Mouse (Mus musculus): Measurements from ENCODE around the gene Ar.
A peak's percentile ranks its signal among the peaks of the same experiment; 100 is the strongest.

Ar gene

DNA sequence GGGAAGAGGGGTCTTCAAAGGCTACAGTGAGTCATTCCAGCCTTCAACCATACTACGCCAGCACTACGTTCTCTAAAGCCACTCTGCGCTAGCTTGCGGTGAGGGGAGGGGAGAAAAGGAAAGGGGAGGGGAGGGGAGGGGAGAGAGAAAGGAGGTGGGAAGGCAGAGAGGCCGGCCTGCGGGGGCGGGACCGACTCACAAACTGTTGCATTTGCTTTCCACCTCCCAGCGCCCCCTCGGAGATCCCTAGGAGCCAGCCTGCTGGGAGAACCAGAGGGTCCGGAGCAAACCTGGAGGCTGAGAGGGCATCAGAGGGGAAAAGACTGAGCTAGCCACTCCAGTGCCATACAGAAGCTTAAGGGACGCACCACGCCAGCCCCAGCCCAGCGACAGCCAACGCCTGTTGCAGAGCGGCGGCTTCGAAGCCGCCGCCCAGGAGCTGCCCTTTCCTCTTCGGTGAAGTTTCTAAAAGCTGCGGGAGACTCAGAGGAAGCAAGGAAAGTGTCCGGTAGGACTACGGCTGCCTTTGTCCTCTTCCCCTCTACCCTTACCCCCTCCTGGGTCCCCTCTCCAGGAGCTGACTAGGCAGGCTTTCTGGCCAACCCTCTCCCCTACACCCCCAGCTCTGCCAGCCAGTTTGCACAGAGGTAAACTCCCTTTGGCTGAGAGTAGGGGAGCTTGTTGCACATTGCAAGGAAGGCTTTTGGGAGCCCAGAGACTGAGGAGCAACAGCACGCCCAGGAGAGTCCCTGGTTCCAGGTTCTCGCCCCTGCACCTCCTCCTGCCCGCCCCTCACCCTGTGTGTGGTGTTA lies at the start of gene Ar:
TSS of gene Ar (plus strand) at position 239 of the 812 bp plus-strand sequence.
- peak; percentile 12 for DNase-seq

DNA sequence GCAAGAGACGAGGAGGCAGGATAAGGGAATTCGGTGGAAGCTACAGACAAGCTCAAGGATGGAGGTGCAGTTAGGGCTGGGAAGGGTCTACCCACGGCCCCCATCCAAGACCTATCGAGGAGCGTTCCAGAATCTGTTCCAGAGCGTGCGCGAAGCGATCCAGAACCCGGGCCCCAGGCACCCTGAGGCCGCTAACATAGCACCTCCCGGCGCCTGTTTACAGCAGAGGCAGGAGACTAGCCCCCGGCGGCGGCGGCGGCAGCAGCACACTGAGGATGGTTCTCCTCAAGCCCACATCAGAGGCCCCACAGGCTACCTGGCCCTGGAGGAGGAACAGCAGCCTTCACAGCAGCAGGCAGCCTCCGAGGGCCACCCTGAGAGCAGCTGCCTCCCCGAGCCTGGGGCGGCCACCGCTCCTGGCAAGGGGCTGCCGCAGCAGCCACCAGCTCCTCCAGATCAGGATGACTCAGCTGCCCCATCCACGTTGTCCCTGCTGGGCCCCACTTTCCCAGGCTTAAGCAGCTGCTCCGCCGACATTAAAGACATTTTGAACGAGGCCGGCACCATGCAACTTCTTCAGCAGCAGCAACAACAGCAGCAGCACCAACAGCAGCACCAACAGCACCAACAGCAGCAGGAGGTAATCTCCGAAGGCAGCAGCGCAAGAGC lies 1.3 kb downstream of the Ar start:
- peak; percentile 0 for DNase-seq

DNA sequence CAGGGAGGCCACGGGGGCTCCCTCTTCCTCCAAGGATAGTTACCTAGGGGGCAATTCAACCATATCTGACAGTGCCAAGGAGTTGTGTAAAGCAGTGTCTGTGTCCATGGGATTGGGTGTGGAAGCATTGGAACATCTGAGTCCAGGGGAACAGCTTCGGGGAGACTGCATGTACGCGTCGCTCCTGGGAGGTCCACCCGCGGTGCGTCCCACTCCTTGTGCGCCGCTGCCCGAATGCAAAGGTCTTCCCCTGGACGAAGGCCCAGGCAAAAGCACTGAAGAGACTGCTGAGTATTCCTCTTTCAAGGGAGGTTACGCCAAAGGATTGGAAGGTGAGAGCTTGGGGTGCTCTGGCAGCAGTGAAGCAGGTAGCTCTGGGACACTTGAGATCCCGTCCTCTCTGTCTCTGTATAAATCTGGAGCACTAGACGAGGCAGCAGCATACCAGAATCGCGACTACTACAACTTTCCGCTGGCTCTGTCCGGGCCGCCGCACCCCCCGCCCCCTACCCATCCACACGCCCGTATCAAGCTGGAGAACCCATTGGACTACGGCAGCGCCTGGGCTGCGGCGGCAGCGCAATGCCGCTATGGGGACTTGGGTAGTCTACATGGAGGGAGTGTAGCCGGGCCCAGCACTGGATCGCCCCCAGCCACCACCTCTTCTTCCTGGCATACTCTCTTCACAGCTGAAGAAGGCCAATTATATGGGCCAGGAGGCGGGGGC lies 2.0 kb downstream of the Ar start:
- DNase-seq: no peak

DNA sequence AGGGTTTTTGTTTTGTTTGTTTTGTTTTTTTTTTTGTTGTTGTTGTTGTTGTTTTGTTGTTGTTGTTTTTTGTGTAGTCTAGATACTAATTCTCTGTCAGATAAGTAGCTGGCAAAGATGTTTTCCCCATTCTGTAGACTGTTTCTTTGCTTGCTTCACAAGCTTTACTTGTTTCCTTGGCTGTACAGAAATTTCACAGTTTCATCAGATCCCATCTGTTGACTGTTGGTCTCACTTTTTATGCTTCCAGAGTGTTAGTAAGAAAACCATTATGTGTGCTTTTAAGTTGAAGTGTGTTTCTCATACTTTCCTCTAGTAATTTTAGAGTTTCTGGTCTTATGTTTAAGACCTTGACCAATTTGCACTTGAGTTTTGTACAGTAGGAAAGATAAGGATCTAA lies 41.2 kb downstream of the Ar start:
- no peak for DNase-seq

DNA sequence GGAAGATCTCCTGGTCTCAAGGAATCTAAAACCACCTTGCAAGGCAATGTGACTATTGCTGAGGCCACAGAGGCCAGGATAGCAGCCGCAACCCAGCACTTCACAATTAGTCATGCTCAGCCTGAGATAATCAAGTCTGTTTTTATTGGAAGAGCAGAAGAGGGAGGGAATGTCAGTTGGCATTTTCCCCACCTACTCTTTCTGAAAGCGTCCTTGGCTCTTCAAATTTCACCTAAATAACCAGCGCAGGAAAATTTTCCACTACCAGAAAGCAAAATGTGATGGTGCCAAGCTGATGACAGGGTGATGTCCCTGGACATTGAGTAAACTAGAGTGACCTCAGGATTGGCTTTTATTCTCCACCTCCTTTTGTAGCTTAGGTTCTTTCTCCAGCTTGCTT lies 57.2 kb downstream of the Ar start:
- no peak for DNase-seq

DNA sequence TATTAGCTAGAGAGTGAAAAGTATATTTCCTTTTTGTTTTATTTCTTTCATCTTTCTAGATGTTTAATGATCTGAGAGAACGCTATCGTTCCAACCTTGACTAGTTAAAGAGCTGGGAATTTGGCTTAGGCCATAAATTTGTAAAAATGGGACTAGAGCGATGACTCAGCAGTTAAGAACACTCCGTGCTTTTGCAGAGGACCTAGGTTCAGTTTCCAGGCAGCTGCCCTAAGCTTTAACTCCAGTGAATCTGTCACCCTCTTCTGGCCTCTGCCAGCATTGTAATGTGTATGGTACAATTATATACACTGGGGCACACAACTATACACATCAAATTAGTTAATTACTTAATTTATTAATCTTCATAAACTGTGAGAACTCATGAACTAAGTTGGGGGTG lies 58.6 kb downstream of the Ar start:
- DNase-seq: no peak

DNA sequence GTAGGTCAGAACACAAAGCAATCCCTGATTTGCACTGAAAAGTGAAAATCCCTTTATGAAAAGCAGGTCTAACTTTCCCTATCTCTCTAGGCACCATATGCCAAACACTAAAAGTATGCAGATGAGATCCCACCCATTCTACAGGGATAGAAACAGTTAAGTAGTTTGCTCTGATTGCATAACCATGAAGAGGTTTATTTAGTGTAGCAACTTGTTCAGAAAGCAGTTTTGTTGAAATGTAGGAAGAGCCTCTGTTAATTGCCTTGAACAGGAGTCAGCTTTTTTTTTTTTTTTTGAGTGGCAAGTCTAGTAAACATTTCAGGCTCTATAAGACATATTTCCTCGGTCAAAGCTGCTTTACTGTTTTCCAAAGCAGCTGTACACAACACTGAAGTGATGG lies 67.5 kb downstream of the Ar start:
- no peak for DNase-seq

DNA sequence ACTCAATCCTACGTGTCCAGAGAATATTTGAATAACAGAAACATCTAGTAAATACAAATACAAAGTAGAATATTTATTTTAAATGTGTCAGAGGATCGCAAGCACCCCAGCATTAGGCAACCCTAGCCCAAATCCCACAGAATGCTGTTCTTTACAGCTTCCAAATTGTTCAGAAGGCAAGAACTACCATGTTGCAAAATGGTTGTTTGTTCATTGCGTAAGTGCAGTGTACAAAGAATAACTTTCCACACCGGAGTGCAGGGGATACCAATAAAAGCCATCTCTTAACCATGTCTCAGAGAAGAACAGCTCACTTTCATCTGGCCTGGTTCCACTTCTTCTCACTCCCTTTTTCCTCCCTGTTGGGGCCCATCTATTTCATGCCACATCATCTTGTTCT lies 90.4 kb downstream of the Ar start:
- DNase-seq: no peak

DNA sequence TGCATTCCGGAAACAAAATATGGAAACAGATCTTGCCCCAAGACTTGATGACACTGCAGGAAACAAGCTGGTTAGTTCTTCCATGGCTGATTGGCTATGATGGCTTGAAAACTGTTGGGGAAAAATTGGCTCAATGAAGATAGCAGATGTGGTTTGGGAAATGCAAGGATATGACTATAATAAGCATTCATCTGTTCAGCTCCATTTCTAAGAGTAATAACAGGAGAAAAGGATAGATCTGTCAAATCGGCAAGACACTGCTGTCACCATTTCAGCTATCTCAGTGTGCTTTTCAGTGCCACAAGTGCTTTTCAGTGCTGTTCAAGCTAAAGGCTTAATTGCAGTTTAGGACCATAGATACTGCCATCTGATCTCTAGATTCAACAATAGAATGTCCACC lies 96.5 kb downstream of the Ar start:
- no peak for DNase-seq

DNA sequence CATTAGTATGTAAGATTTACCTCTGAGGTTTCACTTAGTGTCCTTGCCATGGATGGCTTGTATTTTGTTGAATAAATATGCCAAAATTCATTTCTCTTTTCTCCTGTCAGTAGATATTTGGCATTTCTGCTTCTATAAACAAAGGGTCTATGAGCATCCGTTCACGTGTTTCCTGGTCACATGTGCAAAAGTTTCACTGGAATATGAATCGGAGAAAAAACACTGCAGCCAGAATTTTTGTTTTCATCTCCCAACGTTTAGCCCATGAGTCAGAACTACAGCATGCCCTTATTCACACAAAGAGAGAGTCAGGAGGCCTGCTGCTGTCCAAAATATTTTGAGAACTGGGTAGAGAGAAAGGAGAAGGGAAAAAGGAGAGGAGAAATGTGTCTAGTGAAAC lies 99.8 kb downstream of the Ar start:
- no peak for DNase-seq

DNA sequence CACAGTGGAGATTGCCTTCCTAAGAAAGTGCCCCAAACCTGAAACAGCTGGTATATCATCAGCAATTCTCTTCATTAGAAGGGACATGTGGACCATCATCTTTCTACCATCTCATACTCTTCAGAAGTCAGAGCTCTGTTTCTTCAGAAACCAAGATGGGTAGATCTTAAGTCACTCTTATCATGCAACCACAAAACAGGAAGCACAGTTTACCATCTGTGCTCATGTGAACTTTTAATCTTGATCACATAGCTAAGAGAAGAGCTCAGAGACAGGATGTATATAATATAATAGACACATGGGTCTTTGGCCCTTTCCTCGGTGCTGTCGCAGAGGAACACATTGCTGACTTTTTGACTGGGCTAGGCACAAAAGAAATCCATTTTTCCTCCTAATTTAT lies 111.1 kb downstream of the Ar start:
- DNase-seq: peak; percentile 2

DNA sequence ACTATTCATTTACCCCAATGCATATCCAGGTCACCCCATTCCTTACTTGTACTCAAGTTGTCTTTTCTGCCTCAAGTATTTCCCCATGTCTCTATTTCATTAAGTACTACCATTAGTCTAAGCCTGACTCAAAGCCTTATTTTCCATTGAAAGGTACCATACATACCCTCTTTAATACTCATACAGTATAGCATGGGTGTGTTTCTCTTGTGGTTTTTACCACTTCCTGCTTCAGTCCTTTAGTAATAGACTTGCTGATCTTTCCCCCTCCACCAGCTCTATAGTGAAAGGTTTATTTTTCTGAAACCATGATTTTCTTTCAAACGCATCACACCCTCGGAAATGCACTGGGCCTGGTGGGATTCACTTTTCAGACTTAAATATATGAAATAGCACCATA lies 117.2 kb downstream of the Ar start:
- no peak for DNase-seq

DNA sequence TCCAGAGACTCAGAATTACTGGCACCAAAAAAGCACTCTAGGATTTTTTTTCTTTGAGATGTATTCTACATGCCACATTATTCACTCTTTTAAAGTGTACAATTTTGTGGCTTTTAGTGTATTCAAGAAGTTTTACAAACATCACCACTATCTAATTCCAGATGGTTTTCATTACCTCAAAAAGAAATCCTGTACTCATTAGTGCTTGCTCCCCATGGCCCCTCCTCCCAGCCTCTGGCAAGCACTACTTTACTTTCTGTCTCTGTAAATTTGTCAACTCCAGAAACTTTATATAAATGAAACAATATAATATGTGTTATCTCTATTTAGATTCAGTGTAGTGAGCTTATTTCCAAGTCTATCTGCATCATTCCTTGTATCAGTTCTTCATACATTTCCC lies 122.8 kb downstream of the Ar start:
- no peak for DNase-seq

DNA sequence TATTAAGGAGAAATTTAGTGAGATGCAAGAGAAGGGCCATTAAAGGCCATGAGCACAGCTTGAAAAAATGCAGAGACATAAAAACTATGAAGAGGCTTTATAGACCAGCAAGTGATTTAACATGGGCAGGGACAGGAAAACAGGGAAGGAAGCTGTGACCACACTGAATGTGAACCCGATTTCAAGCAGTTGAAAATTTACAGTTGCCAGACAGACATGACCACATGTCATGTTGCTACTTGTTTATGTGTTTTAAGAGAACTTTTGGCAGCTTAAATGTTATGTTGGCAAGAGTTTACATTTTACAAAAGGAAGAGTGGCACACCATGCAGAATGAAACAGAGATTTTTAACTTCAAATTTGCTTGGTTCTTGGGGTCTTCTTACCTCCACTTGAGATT lies 143.2 kb downstream of the Ar start:
- no peak for DNase-seq

DNA sequence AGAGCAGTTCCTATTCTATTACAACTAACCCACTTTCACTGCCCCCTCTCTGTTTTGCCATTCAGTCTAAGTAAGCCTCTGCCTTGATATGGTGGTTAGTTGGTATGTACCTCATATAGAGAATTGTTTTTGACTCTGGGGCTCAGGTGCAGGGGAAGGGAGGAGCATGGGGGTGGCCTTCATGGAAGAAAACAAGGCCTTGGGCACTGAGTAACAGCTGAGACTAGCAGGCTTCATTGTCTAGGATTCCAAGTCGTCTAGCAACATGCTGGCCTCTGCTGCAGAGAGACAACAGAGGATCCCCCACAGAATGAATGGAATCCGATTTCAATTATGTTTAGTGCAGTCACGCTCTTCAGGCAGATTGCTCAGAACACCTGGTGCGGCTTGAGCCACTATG lies 152.1 kb downstream of the Ar start:
- no peak for DNase-seq

DNA sequence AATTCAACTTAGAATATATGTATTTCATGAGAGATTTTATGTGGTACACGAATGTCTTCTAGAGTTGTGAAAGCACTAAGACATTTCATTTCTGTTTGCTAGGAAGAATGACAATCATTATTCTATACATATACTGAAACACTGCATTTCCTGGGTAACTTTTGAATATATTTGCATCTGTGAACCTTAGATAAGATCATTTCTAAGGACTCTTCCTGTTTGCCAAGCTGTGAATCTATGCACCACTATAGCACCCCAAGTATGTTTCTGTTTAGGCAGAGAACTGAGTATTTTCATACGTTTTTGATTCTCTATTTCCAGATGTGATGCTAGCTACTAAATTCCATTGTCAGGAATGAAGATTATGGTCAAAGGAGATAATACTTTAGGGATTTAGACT lies 153.4 kb downstream of the Ar start:
- no peak for DNase-seq

DNA sequence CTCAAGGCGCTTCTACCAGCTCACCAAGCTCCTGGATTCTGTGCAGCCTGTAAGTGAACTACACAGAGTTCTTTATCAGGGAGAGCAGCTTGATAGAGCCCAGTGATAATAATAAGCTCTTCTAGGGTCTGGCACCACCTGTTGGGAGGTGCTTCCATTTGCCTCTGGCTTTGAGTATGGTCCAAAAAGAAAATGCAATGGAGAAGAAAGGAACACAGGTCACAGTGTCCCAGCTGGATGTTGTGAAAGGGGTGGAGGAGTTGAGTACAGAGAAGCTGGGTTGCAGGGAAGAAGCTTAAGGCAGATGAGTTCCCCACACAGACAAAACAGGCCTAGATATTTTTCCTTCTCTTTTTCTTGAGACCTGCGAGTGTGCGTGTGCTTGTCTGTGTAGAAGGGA lies 167.4 kb downstream of the Ar start:
- DNase-seq: no peak

DNA sequence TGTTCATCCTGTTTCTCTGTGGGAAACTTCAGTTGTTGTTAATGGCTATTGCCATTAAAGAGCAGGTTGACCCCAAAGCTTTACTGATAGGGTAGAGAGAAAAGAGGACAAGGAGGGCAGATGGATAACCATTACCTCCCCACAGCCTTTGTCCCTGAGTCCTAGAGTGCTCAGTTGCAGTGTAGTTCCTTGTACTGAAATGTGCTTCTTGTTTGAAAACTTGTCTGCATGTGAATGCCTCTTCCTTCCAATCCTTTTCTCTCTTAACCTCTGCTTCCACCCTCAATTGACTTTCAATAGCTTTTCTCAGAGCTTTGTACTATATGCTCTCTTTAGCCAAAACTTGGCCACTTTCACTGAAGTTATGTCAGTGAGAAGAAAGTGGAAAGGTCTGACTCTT lies 168.9 kb downstream of the Ar start:
- no peak for DNase-seq

DNA sequence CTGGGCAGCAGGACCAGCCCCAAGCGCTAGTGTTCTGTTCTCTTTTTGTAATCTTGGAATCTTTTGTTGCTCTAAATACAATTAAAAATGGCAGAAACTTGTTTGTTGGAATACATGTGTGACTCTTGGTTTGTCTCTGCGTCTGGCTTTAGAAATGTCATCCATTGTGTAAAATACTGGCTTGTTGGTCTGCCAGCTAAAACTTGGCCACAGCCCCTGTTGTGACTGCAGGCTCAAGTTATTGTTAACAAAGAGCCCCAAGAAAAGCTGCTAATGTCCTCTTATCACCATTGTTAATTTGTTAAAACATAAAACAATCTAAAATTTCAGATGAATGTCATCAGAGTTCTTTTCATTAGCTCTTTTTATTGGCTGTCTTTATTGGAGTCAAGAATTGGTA lies 174.5 kb downstream of the Ar start:
- no peak for DNase-seq

DNA sequence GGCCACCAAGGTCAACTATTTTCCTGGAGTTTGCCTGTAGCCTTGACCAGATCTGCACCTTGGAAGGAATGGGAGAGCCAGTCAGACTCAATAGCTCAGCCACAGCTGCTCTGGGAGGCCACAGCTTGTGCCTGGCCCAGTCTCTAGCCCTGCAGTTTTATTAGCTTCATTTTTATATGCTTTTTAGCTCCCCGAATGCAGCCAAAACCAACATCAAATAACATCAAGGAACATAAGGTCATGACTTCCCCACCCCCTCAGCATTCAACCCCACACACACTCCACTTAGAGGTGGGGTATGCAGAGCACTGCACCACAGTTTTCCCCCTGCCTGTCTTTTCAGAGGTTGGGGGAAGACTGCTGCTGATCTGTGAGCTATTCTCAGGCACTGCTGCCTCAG lies 198.9 kb downstream of the Ar start:
- no peak for DNase-seq

DNA sequence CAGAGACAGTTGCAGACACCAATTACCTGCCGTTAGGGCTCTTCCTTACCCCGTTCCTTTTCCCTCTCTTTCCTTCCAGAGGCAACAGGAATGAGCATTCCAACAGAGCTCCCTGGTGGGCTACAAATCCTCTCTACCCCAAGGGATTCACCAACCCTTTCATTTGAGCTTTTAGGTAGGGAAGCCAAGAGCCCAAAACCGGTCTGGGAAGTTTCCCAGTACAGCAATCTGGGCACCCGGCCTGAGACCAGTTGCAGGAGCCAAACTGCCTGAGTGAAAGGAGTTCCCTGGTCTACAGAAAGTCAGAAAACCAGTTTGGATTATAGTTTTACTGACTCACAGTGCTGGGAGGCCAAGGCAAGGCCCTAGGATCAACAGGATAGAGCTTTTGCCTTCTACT lies 199.5 kb downstream of the Ar start:
- DNase-seq: no peak
